Mouse (Mus musculus) Patski (cell line): ENCODE results near the gene Hist1h4k. TPM values are rescaled to one million over a fixed set of nuclear protein-coding genes. Genes with fewer than 3 reads are reported as not detected.
"Not testable (repeated sequence)": the region's sequence is repeated elsewhere in the genome, so short reads cannot be mapped to it uniquely, and the experiment has no call there.

Source experiments
- ATAC-seq: fragments of 100-300 bp; one replicate; pipeline ENCODE4 v1.8.0; 2021
- CTCF ChIA-PET: fragments of 350-600 bp; sonication (Branson Sonifier 250); formaldehyde crosslinking; loops from one replicate; lab custom pipeline; 2022; ENCODE audit warnings: inconsistent platforms; lab: Charles Lee
- POLR2A ChIA-PET: fragments of 350-600 bp; sonication (Branson Sonifier 250); formaldehyde crosslinking; loops from one replicate; lab custom pipeline; 2022; ENCODE audit warnings: antibody characterized with exemption, inconsistent platforms; lab: Charles Lee
- DNase-seq: peaks from one replicate; pipeline ENCODE4 v3.0.0-alpha.2; 2011; ENCODE audit warnings: low read depth, low spot score
- H3K27me3 ChIP-seq: fragments of 371-371 bp; one replicate; pipeline ENCODE4 v1.5.1; 2021
- CTCF ChIP-seq: fragments of 100-300 bp; IDR thresholded peaks from one replicate; pipeline ENCODE4 v1.5.1; 2021
- in situ Hi-C: fragments of 300-500 bp; cut with MboI; formaldehyde crosslinking; loops from 3 replicates; pipeline ENCODE4 v1.11.1; 2018; ENCODE audit warnings: low pct_unique_long_range_greater_than_20kb, mixed read lengths
- polyA plus RNA-seq: library from polyadenylated mRNA; unstranded; gene quantifications from one replicate; pipeline ENCODE4 v1.2.3, GENCODE M21; 2021

The Hist1h4k gene
- polyA plus RNA-seq, 1 experiment from 2014 or later = 6.5 TPM

DNA sequence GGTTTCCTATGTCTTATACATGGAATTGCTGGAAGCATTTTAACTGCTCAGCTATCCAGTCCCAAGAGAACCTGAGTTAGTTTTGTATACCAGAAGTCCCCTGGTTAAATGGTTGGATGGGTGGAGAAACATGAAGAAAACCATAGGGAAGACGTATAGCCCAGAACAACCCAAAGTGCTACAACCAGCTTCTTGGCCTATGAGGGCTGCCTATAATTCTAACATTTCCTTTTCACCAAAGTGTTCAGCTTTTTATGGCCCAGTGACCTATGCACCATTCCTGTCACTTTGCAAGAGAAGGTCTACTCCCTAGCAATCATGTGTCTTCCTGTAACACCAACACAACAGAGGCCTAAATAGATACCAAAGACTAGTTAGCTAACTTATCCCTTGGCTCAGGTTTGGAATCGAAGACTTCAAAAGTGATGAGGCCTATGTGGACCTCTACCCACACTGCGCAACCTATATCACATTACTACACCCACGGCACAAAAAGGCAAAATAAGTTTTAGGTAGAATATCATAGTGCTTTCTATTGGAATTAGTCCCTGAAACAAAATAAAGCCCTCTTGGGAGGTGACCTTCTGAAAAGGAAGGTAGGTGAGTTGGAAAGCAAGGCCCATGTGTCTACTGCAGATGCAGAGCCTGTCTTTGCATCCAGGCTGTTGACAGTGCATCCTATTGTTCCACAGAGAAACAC lies 31.8 kb downstream of the Hist1h4k start:
- DNase-seq (no peak), ATAC-seq (no peak)
- TF ChIP-seq CTCF = no peak
- H3K27me3 ChIP-seq = no peaks in the 10 kb centered on the region
- ChIA-PET CTCF (interaction anchor here (1.7 kb wide), 1 partner anchor 15 kb away, joined by 4 read pairs; no protein-coding TSS in a partner anchor), POLR2A (interaction anchor here (1.1 to 1.2 kb wide), 2 partner anchors 15 to 18 kb away, joined by 3 read pairs; no protein-coding TSS in a partner anchor)
- in situ Hi-C loops = loop anchor here (10.0 kb wide), 3 partner anchors 554 to 1816 kb away; partner anchors contain the start of genes Abt1, Hist1h2af, Hist1h3g and Hist1h4h

DNA sequence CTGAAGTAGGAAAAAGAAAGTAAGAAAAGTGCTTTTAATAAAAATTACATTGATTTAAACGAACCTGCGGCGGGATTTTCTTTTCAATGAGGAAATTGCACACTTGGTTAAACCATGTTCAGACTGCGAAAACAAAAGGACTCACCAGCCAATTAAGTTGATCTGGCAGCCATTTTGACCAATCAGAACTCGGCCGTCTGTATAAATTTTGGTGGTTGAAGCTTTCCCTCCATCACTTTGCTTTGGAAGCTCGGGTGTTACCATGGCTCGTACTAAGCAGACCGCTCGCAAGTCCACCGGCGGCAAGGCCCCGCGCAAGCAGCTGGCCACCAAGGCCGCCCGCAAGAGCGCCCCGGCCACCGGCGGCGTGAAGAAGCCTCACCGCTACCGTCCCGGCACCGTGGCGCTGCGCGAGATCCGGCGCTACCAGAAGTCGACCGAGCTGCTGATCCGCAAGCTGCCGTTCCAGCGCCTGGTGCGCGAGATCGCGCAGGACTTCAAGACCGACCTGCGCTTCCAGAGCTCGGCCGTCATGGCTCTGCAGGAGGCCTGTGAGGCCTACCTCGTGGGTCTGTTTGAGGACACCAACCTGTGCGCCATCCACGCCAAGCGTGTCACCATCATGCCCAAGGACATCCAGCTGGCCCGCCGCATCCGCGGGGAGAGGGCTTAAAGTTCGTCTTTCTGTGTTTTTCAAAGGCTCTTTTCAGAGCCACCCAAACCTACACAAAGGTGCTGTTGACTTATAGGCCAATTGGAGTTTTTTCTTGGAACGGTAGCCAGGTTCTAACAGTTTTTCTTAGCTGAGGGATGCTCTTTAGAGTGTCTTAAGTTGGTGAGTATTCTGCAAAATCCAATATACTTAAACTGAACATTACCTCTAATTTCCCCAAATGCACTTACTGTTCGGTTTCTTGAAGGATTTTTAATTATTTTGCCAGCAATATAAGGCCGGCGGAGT lies 32.6 kb downstream of the Hist1h4k start, which contains the start of gene Hist1h3h:
Hist1h3h (plus strand) TSS at position 263 of the 961 bp plus-strand sequence.
- not testable (repeated sequence) for H3K27me3 ChIP-seq
- CTCF ChIA-PET = interaction anchor here (1.7 kb wide), 1 partner anchor 16 kb away, joined by 4 read pairs; no protein-coding TSS in a partner anchor
- ATAC-seq = peak; percentile 23
- peak; percentile 94 for DNase-seq
- POLR2A ChIA-PET = interaction anchor here (1.1 to 1.2 kb wide), 2 partner anchors 16 to 19 kb away, joined by 3 read pairs; no protein-coding TSS in a partner anchor
- in situ Hi-C loops = loop anchor here (10.0 kb wide), 3 partner anchors 553 to 1817 kb away; partner anchors contain the start of genes Abt1, Hist1h2af, Hist1h3g and Hist1h4h

DNA sequence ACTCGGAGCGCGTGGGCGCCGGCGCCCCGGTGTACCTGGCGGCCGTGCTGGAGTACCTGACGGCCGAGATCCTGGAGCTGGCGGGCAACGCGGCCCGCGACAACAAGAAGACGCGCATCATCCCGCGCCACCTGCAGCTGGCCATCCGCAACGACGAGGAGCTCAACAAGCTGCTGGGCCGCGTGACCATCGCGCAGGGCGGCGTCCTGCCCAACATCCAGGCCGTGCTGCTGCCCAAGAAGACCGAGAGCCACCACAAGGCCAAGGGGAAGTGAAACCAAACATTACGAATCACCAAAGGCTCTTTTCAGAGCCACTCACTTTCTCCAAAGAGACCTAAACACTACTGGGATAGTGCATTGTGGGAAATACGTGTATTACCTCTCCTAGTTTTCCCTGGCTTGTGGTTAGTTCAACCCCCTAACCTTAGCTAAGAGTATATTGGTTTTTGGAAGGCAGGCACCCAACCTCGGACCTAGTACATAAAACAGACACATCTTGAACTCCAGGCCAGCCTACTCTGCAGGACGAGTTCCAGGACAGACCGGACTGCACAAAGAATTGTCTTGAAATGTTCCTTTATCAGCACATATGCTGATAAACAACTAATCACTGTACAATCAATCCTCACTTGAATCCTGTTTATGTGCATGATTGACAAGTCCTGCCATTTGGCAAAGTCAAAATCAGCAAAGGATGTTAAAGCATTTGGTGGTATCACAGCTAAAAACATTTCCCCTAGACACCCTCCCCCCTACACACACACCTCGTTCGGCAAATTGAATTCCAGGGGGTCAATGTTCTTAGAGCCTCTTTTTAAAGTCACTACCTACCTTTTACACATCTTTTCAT lies 33.5 kb downstream of the Hist1h4k start:
- H3K27me3 ChIP-seq, ATAC-seq, CTCF ChIA-PET, DNase-seq, POLR2A ChIA-PET: not testable (repeated sequence)
- in situ Hi-C loops = loop anchor here (10.0 kb wide), 3 partner anchors 552 to 1818 kb away; partner anchors contain the start of genes Abt1, Hist1h2af, Hist1h3g and Hist1h4h

DNA sequence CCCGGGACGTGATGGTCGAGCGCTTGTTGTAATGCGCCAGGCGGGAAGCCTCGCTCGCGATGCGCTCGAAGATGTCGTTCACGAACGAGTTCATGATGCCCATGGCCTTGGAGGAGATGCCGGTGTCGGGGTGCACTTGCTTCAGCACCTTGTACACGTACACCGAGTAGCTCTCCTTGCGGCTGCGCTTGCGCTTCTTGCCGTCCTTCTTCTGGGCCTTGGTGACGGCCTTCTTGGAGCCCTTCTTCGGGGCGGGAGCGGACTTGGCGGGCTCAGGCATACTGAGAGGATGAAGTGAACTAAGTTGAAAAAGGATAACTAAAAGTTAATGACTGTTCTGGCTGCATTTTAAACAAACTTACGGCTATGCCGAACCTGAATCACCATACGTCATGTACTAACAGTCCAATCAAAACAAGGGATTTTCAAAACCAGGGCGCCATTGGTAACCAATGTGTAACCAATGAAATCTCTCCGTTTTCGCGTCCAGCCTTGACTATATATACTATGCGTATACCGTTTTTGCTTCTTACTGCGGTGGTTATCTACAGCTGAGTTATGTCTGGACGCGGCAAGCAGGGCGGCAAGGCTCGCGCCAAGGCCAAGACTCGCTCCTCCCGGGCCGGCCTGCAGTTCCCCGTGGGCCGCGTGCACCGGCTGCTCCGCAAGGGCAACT lies 34.3 kb downstream of the Hist1h4k start, which contains the start of the genes Hist1h2bl and Hist1h2ai:
Hist1h2bl (minus strand) TSS at position 280 of the 676 bp plus-strand sequence.
Hist1h2ai (plus strand) TSS at position 559 of the 676 bp plus-strand sequence.
- peak; percentile 84 for DNase-seq
- CTCF ChIA-PET, POLR2A ChIA-PET, H3K27me3 ChIP-seq: not testable (repeated sequence)
- ATAC-seq = peak; percentile 83
- in situ Hi-C loops = loop anchor here (10.0 kb wide), 3 partner anchors 551 to 1819 kb away; partner anchors contain the start of genes Abt1, Hist1h2af, Hist1h3g and Hist1h4h

DNA sequence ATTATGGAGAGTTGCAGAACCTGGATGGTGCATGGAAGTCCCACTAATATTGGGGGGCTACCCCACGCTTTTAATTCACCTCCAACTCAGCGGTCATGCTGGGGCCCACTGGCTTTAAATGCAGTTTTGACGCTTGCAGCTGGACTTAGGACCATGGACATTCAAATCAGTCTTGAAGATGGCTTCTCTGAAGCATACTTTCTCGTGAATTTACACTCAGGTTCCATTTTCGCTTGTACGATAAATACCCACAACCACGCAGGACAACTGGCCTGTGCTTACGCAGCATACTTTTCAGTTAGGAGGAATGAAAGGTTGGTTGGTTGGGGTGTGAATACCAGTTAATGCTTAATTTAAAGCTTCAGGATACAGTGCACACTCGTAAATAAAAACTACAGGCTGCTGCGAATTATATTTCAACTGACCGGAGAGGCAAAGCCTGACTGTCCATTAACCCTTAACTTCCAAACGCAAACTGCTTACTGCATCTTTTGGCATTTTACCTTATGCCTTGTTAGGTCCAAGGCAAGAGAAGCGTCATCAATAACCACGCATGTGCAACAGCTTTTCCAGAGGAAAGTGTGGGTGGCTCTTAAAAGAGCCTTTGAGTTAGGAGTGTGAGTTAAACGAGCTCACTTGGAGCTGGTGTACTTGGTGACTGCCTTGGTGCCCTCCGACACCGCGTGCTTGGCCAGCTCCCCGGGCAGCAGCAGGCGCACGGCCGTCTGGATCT lies 35.0 kb downstream of the Hist1h4k start:
- CTCF ChIA-PET = interaction anchor here (0.6 kb wide), 1 partner anchor 18 kb away, joined by 3 read pairs; no protein-coding TSS in a partner anchor
- POLR2A ChIA-PET = no interaction called here
- no peak for DNase-seq
- no peak for ATAC-seq
- no peak for TF ChIP-seq CTCF
- in situ Hi-C loops = loop anchor here (10.0 kb wide), 3 partner anchors 550 to 1820 kb away; partner anchors contain the start of genes Abt1, Hist1h2af, Hist1h3g and Hist1h4h
- H3K27me3 ChIP-seq = no peaks in the 10 kb centered on the region

DNA sequence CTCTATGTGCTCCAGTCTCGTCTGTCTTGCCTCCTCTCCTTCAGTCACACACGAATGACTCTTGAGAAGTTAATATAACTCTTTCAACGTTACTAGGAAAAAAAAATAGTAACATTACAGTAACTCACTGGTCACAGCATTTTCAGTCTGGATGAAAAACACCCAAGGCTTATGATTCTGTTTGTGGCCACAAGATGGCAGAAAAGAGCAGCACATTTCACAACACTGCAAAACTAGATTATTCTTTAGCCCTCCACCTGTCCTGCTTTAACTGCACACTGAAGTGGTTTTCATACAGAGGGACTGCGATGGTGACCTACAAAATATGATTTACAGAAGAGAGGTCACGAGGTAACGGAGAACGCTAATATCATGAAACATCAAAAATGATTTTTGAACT lies 35.6 kb downstream of the Hist1h4k start:
- in situ Hi-C loops = loop anchor here (5.0 to 10.0 kb wide), 4 partner anchors 328 to 1820 kb away; partner anchors contain the start of genes Abt1, Hist1h2af, Hist1h2ag and Hist1h2bj
- ATAC-seq (no peak), DNase-seq (no peak)
- peak; percentile 67 for TF ChIP-seq CTCF
- CTCF ChIA-PET = interaction anchor here (0.6 kb wide), 1 partner anchor 18 kb away, joined by 3 read pairs; no protein-coding TSS in a partner anchor
- H3K27me3 ChIP-seq = no peaks in the 10 kb centered on the region
- POLR2A ChIA-PET = no interaction called here

DNA sequence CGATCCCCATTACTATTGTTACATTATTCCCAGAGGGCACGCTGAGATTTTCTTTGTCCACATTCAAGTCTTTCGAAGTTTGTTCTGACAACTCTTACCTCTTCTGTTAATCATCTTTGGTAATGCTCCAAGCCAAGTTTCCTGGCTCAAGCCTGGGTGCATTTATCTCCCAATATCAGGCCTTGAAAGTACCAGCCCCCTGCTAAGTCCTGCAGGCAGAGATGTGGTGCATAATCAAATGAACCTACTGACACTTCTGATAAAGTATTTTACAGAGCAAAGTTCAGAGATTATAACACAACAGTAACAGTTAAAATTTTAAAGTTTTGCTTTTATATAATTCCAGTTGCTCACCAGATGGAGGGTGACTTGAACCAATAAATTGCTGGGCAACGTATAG lies 38.6 kb downstream of the Hist1h4k start:
- TF ChIP-seq CTCF = no peak
- POLR2A ChIA-PET = interaction anchor here (0.7 kb wide), 1 partner anchor 537 kb away, joined by 4 read pairs; no protein-coding TSS in a partner anchor
- no peak for ATAC-seq
- CTCF ChIA-PET = interaction anchor here (1.0 kb wide), 1 partner anchor 9 kb away, joined by 4 read pairs; no protein-coding TSS in a partner anchor
- H3K27me3 ChIP-seq = no peaks in the 10 kb centered on the region
- no peak for DNase-seq
- in situ Hi-C loops = loop anchor here (5.0 to 10.0 kb wide), 4 partner anchors 331 to 1823 kb away; partner anchors contain the start of genes Abt1, Hist1h2af, Hist1h2ag and Hist1h2bj
